Mouse (Mus musculus) small intestine, adult 2 months (tissue): Measurements from ENCODE around the gene Pygl. TPM values are rescaled to one million over a fixed set of nuclear protein-coding genes. Genes with fewer than 3 reads are reported as not detected.

Experiments used
- H3K27ac ChIP-seq: fragments of 200-500 bp; 2 replicates; pipeline ENCODE4 v1.5.1; 2012; ENCODE audit warnings: low read depth, low read length, control low read depth, inconsistent platforms; ENCODE audit not compliant: insufficient read depth
- H3K27me3 ChIP-seq: fragments of 200-500 bp; 2 replicates; pipeline ENCODE4 v1.6.1; 2012; ENCODE audit warnings: mild to moderate bottlenecking, moderate library complexity, low read length, inconsistent platforms; ENCODE audit not compliant: control insufficient read depth, insufficient read depth
- H3K36me3 ChIP-seq: fragments of 200-500 bp; 2 replicates; pipeline ENCODE4 v1.6.1; 2012; ENCODE audit warnings: mild to moderate bottlenecking, low read length, control low read depth, inconsistent platforms; ENCODE audit not compliant: control insufficient read depth, insufficient read depth
- H3K4me1 ChIP-seq: fragments of 200-500 bp; 2 replicates; pipeline ENCODE4 v1.6.1; 2012; ENCODE audit warnings: low read length, inconsistent platforms, mixed read lengths; ENCODE audit not compliant: control insufficient read depth, insufficient read depth, insufficient read length
- H3K4me3 ChIP-seq: fragments of 200-500 bp; 2 replicates; pipeline ENCODE4 v1.5.1; 2012; ENCODE audit warnings: low read depth, mild to moderate bottlenecking, control low read depth, inconsistent platforms, low read length, moderate library complexity
- CTCF ChIP-seq: fragments of 200-500 bp; IDR thresholded peaks from 2 replicates; pipeline ENCODE4 v1.5.1; 2012; ENCODE audit warnings: low read depth, mild to moderate bottlenecking, control low read depth, inconsistent platforms, low read length, moderate library complexity, mixed read lengths; ENCODE audit not compliant: insufficient replicate concordance, insufficient read length; ENCODE audit errors: extremely low read depth
- POLR2A ChIP-seq: fragments of 200-500 bp; IDR thresholded peaks from 2 replicates; pipeline ENCODE4 v1.6.1; 2012; ENCODE audit warnings: low read depth, mild to moderate bottlenecking, control low read depth, inconsistent platforms, low read length, moderate library complexity
- WGBS: fragments of 180-500 bp; shearing (Covaris S2); methylation state at CpG from one replicate; pipeline ENCODE4 v1.1.7; 2018; 5-methylcytosine and 5-hydroxymethylcytosine counted together
- polyA plus RNA-seq: library from polyadenylated mRNA; depleted of rRNA; stranded (reverse); fragments of >200 nt; gene quantifications from 2 replicates; pipeline ENCODE4 v1.2.3, GENCODE M21; 2012

The Pygl gene
- polyA plus RNA-seq, 1 experiment, result 2.8 TPM

- TF ChIP-seq POLR2A (peak; percentile 68; the same call in 1 of the 2 replicates), CTCF (no peak)
- Histone ChIP-seq H3K27ac (peak overlapping the region; percentile 3), H3K36me3 (no peaks in the 10 kb centered on the region), H3K4me1 (peaks cover 2% of the 10 kb centered on the region; the same call in 1 of the 2 replicates), H3K4me3 (peak overlapping the region; percentile 56), H3K27me3 (no peaks in the 10 kb centered on the region)
- 7% methylated on average over 52 of the region's 52 CpGs for WGBS
These were observed 4.0 kb downstream of the Pygl start for GRCm38 (mm10) chr12:70227121-70227932.

GRCm38 (mm10) chr12:70226655-70227054 lies 4.6 kb downstream of the Pygl start:
- Histone ChIP-seq H3K4me3 (peak overlapping the region; percentile 56), H3K27ac (no peak overlapping the region), H3K27me3 (no peaks in the 10 kb centered on the region), H3K36me3 (no peaks in the 10 kb centered on the region), H3K4me1 (peaks cover 2% of the 10 kb centered on the region; the same call in 1 of the 2 replicates)
- TF ChIP-seq CTCF (no peak), POLR2A (no peak)
- WGBS, result 46% methylated on average over 5 of the region's 5 CpGs

- Histone ChIP-seq H3K27ac (no peak overlapping the region), H3K27me3 (no peaks in the 10 kb centered on the region), H3K4me3 (no peak overlapping the region), H3K36me3 (no peaks in the 10 kb centered on the region), H3K4me1 (peaks cover 2% of the 10 kb centered on the region; the same call in 1 of the 2 replicates)
- WGBS, result 55% methylated on average over 4 of the region's 4 CpGs
- no peak for TF ChIP-seq POLR2A
- no peak for TF ChIP-seq CTCF
These were observed 8.0 kb downstream of the Pygl start for GRCm38 (mm10) chr12:70223331-70223730.

GRCm38 (mm10) chr12:70221425-70221824 lies 9.9 kb downstream of the Pygl start:
- Histone ChIP-seq H3K4me1 (no peaks in the 10 kb centered on the region), H3K36me3 (no peaks in the 10 kb centered on the region), H3K27me3 (no peaks in the 10 kb centered on the region), H3K4me3 (no peak overlapping the region), H3K27ac (no peak overlapping the region)
- TF ChIP-seq POLR2A (no peak), CTCF (no peak)
- 63% methylated on average over 5 of the region's 5 CpGs for WGBS

GRCm38 (mm10) chr12:70218795-70219540 lies 12.3 kb downstream of the Pygl start:
- WGBS, result 62% methylated on average over 8 of the region's 8 CpGs
- Histone ChIP-seq H3K27ac (0 out of 2 replicates have a peak overlapping the region, but pooled peaks have one; percentile 19), H3K27me3 (no peaks in the 10 kb centered on the region), H3K36me3 (no peaks in the 10 kb centered on the region), H3K4me3 (no peak overlapping the region), H3K4me1 (no peaks in the 10 kb centered on the region)
- no peak for TF ChIP-seq CTCF
- TF ChIP-seq POLR2A, result no peak

GRCm38 (mm10) chr12:70216229-70216800 lies 15.0 kb downstream of the Pygl start:
- 70% methylated on average over 16 of the region's 16 CpGs for WGBS
- Histone ChIP-seq H3K4me1 (no peaks in the 10 kb centered on the region), H3K27me3 (no peaks in the 10 kb centered on the region), H3K27ac (no peak overlapping the region), H3K4me3 (no peak overlapping the region), H3K36me3 (no peaks in the 10 kb centered on the region)
- TF ChIP-seq POLR2A (no peak), CTCF (no peak)
